Mouse (Mus musculus) layer of hippocampus, adult 18-20 months (tissue): ENCODE data around the gene Mns1. TPM values are rescaled to one million over a fixed set of nuclear protein-coding genes. Genes with fewer than 3 reads are reported as not detected.
"Not testable (repeated sequence)": the region's sequence is repeated elsewhere in the genome, so short reads cannot be mapped to it uniquely, and the experiment has no call there.

Source experiments
- DNase-seq, 2 experiments: peaks; one replicate each; pipeline ENCODE4 v3.0.0; 2022; ENCODE audit warnings: low spot score in 2 of 2
- long read RNA-seq: library from polyadenylated mRNA; stranded (forward); transcript quantifications from one replicate; pipeline ENCODE4 v2.0.0, GENCODE M21; 2021
- total RNA-seq, 2 experiments: library from RNA; stranded (reverse); gene quantifications; 2 replicates each; pipeline ENCODE4 v1.2.3; 2021

The Mns1 gene
- 1 to 10 TPM; 1.8 to 2.2 TPM for total RNA-seq
- long read RNA-seq, full-length matches to known transcripts, result 1 of 1 reads
- long read RNA-seq, partial matches to known transcripts, result 0 of 1 reads
- long read RNA-seq, other reads (novel, unspliced or antisense), result 0 of 1 reads

DNA sequence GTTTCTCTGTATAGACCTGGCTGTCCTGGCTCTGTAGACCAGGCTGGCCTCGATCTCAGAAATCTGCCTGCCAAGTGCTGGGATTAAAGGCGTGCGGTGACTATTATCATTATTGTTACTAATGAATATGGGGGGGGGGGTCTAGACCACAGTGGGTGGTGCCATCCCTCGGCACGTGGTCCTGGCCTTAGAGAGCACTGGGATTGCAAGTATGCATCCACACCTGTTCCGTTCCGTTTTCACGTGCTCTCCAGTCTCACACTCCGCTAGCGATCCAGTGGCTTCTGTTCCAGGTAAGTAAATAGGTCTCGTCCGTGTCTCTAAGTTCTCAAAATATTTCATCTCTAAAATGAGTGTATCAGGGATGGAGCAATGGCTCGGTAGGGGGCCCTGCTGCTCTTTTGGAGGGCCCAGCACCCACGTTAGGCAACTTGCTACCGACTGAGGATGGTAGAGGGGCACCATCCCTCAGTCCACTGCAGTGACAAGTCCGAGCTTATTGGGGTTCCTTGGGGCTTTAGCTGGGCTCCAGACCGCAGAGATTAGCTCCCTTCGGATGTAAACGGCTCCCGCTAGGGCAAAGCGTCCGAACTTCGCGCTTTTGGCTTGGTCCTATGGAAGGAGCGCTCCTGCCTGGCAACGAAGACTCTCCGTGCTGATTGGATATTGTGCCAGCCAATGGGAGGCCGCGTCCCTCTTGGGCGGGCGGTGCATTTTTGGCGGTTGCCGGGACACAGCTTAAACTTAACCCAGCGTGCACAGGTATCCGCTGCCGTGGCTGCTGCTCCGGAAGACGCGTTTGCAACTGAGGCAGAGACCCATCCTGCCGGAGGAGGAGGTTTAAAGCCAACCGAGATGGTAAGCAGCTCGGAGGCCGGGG is at the start of gene Mns1:
Gene Mns1, plus strand, starts transcription at position 190 of the 880 bp plus-strand sequence.
- peak; percentile 91 to 94 for DNase-seq

DNA sequence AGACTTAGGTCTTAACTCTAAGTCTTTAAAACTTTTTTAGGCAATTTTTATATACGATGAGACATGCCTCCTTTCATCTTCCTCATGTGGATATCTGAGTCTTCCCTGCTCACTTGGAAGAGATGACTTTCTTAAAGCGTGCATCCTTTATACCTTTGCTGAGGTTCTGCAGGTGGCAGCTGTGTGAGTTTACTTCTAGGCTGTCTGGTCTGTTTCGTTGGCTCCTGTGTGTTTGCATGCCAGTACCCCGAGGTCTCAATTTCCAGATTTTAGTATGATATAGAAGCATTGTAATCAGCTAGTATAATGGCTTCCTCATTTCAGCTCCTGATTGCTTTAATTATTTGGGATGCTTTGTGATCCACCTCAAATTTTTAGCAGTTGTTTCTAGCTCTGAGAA is 48.9 kb upstream of the Mns1 start:
- no peak for DNase-seq

GRCm38 (mm10) chr9:72389431-72390002 is 48.3 kb upstream of the Mns1 start:
- no peak for DNase-seq

GRCm38 (mm10) chr9:72390321-72391077 is 47.3 kb upstream of the Mns1 start:
- DNase-seq, result no peak

GRCm38 (mm10) chr9:72392686-72393085 is 45.1 kb upstream of the Mns1 start:
- no peak for DNase-seq

DNA sequence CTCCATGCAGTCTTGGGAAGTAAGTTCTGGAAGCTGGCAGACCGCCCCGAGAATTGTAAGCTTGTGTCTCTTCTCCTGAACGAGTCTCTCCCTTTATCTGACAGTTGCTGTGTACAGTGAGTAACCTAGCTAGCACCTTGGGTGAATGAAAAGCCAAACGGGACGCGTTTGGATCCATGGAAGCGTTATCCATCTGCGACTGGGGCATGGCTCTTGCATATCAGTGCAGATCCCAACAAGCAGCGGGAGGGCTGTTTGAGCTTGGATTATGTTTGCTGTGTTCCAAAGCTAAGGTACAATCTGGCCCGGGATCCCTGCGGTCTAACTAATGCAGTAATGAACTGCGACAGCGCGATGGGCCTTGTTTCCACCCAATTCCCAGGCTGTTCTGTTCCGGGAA is 44.6 kb upstream of the Mns1 start:
- DNase-seq, result peak in 1 of 2 experiments; percentile 5

GRCm38 (mm10) chr9:72393869-72394341 is 43.9 kb upstream of the Mns1 start:
- DNase-seq, result no peak

- no peak for DNase-seq
Observed at GRCm38 (mm10) chr9:72400121-72400520, 37.7 kb upstream of the Mns1 start.

GRCm38 (mm10) chr9:72401769-72402168 is 36.0 kb upstream of the Mns1 start:
- DNase-seq, result not testable (repeated sequence)

DNA sequence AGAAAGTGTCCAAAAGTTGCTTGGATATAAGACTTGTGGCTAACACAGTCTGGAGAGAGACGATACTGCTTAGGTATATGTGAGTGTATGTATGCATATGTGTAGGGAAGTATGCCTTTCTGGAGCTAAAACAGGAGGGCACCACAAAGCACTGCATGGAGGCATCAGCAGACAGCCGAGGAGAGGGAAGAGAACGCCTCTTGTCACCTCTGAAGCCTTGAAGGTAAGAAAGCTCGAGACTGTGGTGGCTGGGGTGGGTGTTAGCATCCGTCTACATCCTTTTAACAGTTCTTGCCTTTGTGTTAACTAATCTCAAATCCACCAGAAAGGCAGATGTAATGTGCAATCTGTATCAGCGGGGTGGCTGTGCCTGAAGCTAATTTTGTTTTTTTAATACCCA is 34.4 kb upstream of the Mns1 start:
- DNase-seq, result no peak

- no peak for DNase-seq
Observed at GRCm38 (mm10) chr9:72404446-72404845, 33.4 kb upstream of the Mns1 start.

- DNase-seq, result no peak
Observed at GRCm38 (mm10) chr9:72404934-72405333, 32.9 kb upstream of the Mns1 start.

- no peak for DNase-seq
Observed at GRCm38 (mm10) chr9:72405882-72406638, 31.8 kb upstream of the Mns1 start.

DNA sequence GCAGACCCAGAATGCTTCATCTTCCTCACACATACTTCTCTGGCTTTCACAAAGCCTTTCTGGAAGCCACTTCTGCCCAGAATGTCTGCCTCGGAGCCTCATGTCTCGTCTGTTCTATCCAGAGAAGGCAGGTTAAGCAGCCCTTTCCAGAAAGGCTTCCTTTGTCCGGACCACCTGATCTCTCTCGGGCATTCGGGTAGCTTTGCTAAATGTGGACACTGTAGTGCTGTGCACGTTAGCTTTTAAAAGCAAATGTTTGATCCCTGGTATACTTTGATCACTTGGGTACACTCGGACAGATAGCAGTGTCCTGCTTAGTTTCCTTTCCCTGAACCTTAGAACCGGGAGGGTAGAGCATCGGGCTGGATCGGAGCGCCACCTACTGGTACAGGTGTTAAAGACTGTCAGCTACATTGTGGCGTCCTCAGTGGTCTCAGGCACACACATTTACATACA is 29.7 kb upstream of the Mns1 start:
- DNase-seq, result peak; percentile 65 to 90

DNA sequence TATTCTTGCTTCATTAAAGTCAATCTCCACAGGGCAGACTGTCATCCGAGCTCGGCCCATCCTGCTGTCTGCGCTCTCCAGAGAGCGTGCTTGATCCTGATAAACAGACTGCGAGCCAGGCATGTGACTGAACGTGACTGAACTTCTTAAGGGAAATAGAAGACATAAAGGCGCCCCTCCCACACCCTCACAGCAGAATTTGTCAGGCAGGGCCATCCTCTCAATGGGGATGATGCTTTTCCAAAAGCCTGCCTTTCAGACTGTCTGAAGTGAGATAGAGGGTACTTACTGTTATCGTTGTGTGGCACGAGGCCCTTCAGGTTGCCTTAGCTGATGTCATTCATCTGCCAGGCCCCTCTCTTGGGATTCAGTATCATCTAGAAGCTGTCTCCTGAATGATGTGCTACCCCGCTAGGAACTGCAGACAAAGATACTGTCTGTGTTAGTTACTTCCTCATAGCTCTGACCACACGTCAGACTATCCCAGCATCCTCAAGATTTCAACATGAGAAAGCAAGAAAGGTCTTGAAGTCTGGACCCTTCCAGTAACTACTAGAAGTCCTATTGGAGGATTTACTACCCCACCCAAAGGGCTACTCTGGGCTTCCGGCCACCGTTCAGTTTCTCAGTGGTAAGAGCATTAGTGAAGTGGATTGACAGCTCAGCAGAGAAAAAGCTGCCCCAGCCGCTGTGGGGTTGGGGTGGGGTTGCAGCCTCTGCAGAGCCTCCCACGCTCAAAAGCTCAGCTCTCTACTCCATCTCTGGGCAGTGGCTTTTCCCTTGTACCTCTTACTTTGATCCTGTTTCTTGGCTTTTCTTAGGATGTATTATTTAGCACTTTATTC is 28.2 kb upstream of the Mns1 start:
- DNase-seq, result no peak

DNA sequence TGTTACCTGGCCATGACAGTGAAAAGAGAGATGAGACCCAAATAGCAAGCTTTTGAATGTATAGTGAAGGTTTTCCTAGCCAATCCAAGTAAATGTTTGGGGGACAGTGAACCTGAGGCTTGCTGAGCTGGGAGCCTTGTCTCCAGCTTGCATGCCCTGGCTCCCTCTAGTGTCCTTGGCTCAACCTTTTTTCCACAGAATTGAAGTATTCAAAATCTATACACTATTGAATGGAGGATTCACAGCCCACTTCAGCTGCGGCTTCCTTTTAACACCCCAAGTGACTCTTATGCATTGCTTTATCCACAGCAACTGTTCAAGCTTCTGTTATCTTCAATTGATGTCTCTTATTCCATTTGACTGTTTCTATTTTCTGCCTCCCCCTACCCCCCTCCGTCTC is 26.1 kb upstream of the Mns1 start:
- DNase-seq, result peak in 1 of 2 experiments; percentile 33

GRCm38 (mm10) chr9:72418443-72418842 is 19.4 kb upstream of the Mns1 start:
- DNase-seq, result no peak

DNA sequence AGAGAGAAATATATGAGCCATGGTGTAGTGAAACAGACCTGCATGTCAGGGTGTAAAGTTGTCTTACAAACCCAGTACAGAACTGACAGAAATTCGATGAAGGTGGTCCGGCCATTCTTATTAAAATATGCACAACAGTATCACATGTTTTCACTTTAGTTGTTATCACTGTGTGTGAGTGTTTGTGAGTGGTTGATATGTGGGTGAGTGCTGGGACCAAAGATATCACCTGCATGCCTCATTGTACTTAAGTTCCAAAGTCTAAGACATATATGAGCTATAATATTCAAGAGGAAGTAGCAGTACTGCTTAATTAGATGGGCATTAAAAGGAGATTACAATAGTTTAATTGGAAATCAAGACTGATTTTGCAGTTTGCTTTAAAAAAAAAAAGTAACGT is 17.3 kb upstream of the Mns1 start:
- no peak for DNase-seq

GRCm38 (mm10) chr9:72422284-72422683 is 15.5 kb upstream of the Mns1 start:
- DNase-seq, result no peak

GRCm38 (mm10) chr9:72422753-72423152 is 15.1 kb upstream of the Mns1 start:
- no peak for DNase-seq
